In genomic region chr3:57504756-57505155, GRCm38 (mm10) we compare ENCODE assay signal across 11 mouse cellular contexts.
DNase-seq lines count a peak whose midpoint lies in the region; ATAC-seq and TF ChIP-seq lines count a peak whose summit lies in the region.
"Had no signal": no experiment of that assay in that cellular context is flagged by ENCODE, and none has a peak within 500 bp of the region (broad histone marks: within the 10 kb centered on the region; RNA-seq: fewer than 3 reads in every experiment).

No protein-coding gene starts in this region.

- H3K9me3 ChIP-seq in kidney, postnatal 0 days (replicated peaks; ENCODE audit: low read length) = no peaks in the 10 kb centered on the region
- H3K9me3 ChIP-seq in intestine, embryonic 16.5 days (ENCODE audit: control insufficient read depth, low read length) = no peaks in the 10 kb centered on the region
- no peaks in the 10 kb centered on the region for H3K9me3 ChIP-seq in liver, postnatal 0 days (ENCODE audit: low read length)
- no peaks in the 10 kb centered on the region for H3K9me3 ChIP-seq in forebrain, embryonic 13.5 days (replicated peaks)
- H3K9me3 ChIP-seq: liver, embryonic 12.5 days; midbrain, embryonic 12.5 days had no signal

- H3K9ac ChIP-seq in kidney, postnatal 0 days (ENCODE audit: low read depth, low read length) = no peak overlapping the region
- no peak overlapping the region for H3K9ac ChIP-seq in intestine, embryonic 16.5 days (ENCODE audit: low read depth, low read length)
- no peak overlapping the region for H3K9ac ChIP-seq in liver, postnatal 0 days (replicated peaks)
- no peak overlapping the region for H3K9ac ChIP-seq in forebrain, embryonic 13.5 days
- H3K9ac ChIP-seq: forebrain, postnatal 0 days; liver, embryonic 12.5 days; midbrain, embryonic 12.5 days had no signal

- no peaks in the 10 kb centered on the region for H3K27me3 ChIP-seq in kidney, postnatal 0 days (ENCODE audit: insufficient read depth, low read length)
- no peaks in the 10 kb centered on the region for H3K27me3 ChIP-seq in intestine, embryonic 16.5 days (replicated peaks; ENCODE audit: control insufficient read depth, insufficient read depth, low read length)
- H3K27me3 ChIP-seq in liver, postnatal 0 days (ENCODE audit: insufficient read depth, low read length) = no peaks in the 10 kb centered on the region
- no peaks in the 10 kb centered on the region for H3K27me3 ChIP-seq in forebrain, embryonic 13.5 days
- H3K27me3 ChIP-seq: liver, embryonic 12.5 days; midbrain, embryonic 12.5 days had no signal

- no peak for TF ChIP-seq EP300 in liver, postnatal 0 days (IDR thresholded peaks at IDR 0.05; ENCODE audit: low read depth)

- H3K27ac ChIP-seq in gastrocnemius, adult 2 months = peak overlapping the region; percentile 78
- no peak overlapping the region for H3K27ac ChIP-seq in kidney, postnatal 0 days
- H3K27ac ChIP-seq in intestine, embryonic 16.5 days (ENCODE audit: low read length) = no peak overlapping the region
- H3K27ac ChIP-seq in liver, postnatal 0 days (ENCODE audit: low read depth) = no peak overlapping the region
- H3K27ac ChIP-seq in forebrain, embryonic 13.5 days = no peak overlapping the region
- H3K27ac ChIP-seq: liver, embryonic 12.5 days; midbrain, embryonic 12.5 days had no signal

- intact Hi-C loops in gastrocnemius, adult 2 months (cut with DNase I) = no loop called here
- intact Hi-C loops in gastrocnemius, postnatal 36 days (cut with DNase I) = loop anchor here (5.0 kb wide), 1 partner anchor 32 kb away; no protein-coding TSS in a partner anchor

- ATAC-seq in kidney, postnatal 0 days (replicated peaks; ENCODE audit: low FRiP score, low read depth) = no peak
- ATAC-seq in intestine, embryonic 16.5 days = no peak
- ATAC-seq in liver, postnatal 0 days = no peak
- no peak for ATAC-seq in forebrain, embryonic 13.5 days
- ATAC-seq: forebrain, postnatal 0 days; liver, embryonic 12.5 days had no signal

- WGBS in kidney, postnatal 0 days = 30% methylated on average over 2 of the region's 2 CpGs
- 64% methylated on average over 2 of the region's 2 CpGs for WGBS in intestine, embryonic 16.5 days
- WGBS in liver, postnatal 0 days (ENCODE audit: insufficient replicate concordance) = 36% methylated on average over 2 of the region's 2 CpGs
- WGBS in forebrain, embryonic 13.5 days = 60% methylated on average over 2 of the region's 2 CpGs

- no peak overlapping the region for H3K4me2 ChIP-seq in kidney, postnatal 0 days (ENCODE audit: low read length)
- no peak overlapping the region for H3K4me2 ChIP-seq in intestine, embryonic 16.5 days (ENCODE audit: low read depth, low read length)
- no peak overlapping the region for H3K4me2 ChIP-seq in liver, postnatal 0 days (ENCODE audit: low read depth, low read length)
- no peak overlapping the region for H3K4me2 ChIP-seq in forebrain, embryonic 13.5 days
- H3K4me2 ChIP-seq: liver, embryonic 12.5 days; midbrain, embryonic 12.5 days had no signal

- 0 out of 2 replicates have a peak, but pooled peaks cover 5% of the 10 kb centered on the region for H3K4me1 ChIP-seq in kidney, postnatal 0 days (replicated peaks; ENCODE audit: insufficient read depth, low read length)
- 0 out of 2 replicates have a peak, but pooled peaks cover 2% of the 10 kb centered on the region for H3K4me1 ChIP-seq in intestine, embryonic 16.5 days (ENCODE audit: control insufficient read depth, insufficient read depth, low read length)
- H3K4me1 ChIP-seq in liver, postnatal 0 days (ENCODE audit: insufficient read depth) = no peaks in the 10 kb centered on the region
- no peaks in the 10 kb centered on the region for H3K4me1 ChIP-seq in forebrain, embryonic 13.5 days
- H3K4me1 ChIP-seq: liver, embryonic 12.5 days; midbrain, embryonic 12.5 days had no signal

- peak; percentile 72 for DNase-seq in gastrocnemius, adult 2 months
- DNase-seq in gastrocnemius, postnatal 36 days = no peak
- peak; percentile 23 for DNase-seq in testis, postnatal 10 days (ENCODE audit: low spot score)
- no peak for DNase-seq in testis, postnatal 14 days (ENCODE audit: low spot score)
- peak; percentile 59 for DNase-seq in kidney, postnatal 0 days (ENCODE audit: low spot score)
- no peak for DNase-seq in liver, postnatal 0 days
- DNase-seq: forebrain, postnatal 0 days had no signal

- H3K4me3 ChIP-seq in gastrocnemius, adult 2 months = peak overlapping the region; percentile 9; the same call in 1 of the 2 replicates
- no peak overlapping the region for H3K4me3 ChIP-seq in kidney, postnatal 0 days (replicated peaks; ENCODE audit: low read depth, low read length)
- H3K4me3 ChIP-seq in intestine, embryonic 16.5 days (ENCODE audit: low read length) = no peak overlapping the region
- no peak overlapping the region for H3K4me3 ChIP-seq in liver, postnatal 0 days (ENCODE audit: low read depth, low read length)
- H3K4me3 ChIP-seq in forebrain, embryonic 13.5 days = no peak overlapping the region
- H3K4me3 ChIP-seq: liver, embryonic 12.5 days; midbrain, embryonic 12.5 days had no signal

- H3K36me3 ChIP-seq in kidney, postnatal 0 days (ENCODE audit: insufficient read depth, low read length) = peaks cover 9% of the 10 kb centered on the region; the same call in 1 of the 2 replicates
- 0 out of 2 replicates have a peak, but pooled peaks cover 3% of the 10 kb centered on the region for H3K36me3 ChIP-seq in intestine, embryonic 16.5 days (ENCODE audit: control insufficient read depth, insufficient read depth, low read length)
- H3K36me3 ChIP-seq in liver, postnatal 0 days (replicated peaks; ENCODE audit: insufficient read depth, low read length) = no peaks in the 10 kb centered on the region
- H3K36me3 ChIP-seq in forebrain, embryonic 13.5 days (ENCODE audit: poor library complexity, severe bottlenecking) = no peaks in the 10 kb centered on the region
- H3K36me3 ChIP-seq: liver, embryonic 12.5 days; midbrain, embryonic 12.5 days had no signal

- TF ChIP-seq CTCF in gastrocnemius, adult 2 months (IDR thresholded peaks at IDR 0.05) = no peak
- no peak for TF ChIP-seq CTCF in kidney, postnatal 0 days (IDR thresholded peaks at IDR 0.05; ENCODE audit: low read depth)
- TF ChIP-seq CTCF in liver, postnatal 0 days (IDR thresholded peaks at IDR 0.05; ENCODE audit: low read depth) = no peak

Comparison
In these comparisons a context has a peak if more than half of its experiments do, and no peak if none do; other contexts are left out.
1. DNase-seq: peak in gastrocnemius, adult 2 months (single experiment), testis, postnatal 10 days (single experiment) and kidney, postnatal 0 days (single experiment); none in gastrocnemius, postnatal 36 days (0 of 2), testis, postnatal 14 days (single experiment) and liver, postnatal 0 days (single experiment).